Mouse (Mus musculus): ENCODE results near the gene Micall1.

The Micall1 gene

DNA sequence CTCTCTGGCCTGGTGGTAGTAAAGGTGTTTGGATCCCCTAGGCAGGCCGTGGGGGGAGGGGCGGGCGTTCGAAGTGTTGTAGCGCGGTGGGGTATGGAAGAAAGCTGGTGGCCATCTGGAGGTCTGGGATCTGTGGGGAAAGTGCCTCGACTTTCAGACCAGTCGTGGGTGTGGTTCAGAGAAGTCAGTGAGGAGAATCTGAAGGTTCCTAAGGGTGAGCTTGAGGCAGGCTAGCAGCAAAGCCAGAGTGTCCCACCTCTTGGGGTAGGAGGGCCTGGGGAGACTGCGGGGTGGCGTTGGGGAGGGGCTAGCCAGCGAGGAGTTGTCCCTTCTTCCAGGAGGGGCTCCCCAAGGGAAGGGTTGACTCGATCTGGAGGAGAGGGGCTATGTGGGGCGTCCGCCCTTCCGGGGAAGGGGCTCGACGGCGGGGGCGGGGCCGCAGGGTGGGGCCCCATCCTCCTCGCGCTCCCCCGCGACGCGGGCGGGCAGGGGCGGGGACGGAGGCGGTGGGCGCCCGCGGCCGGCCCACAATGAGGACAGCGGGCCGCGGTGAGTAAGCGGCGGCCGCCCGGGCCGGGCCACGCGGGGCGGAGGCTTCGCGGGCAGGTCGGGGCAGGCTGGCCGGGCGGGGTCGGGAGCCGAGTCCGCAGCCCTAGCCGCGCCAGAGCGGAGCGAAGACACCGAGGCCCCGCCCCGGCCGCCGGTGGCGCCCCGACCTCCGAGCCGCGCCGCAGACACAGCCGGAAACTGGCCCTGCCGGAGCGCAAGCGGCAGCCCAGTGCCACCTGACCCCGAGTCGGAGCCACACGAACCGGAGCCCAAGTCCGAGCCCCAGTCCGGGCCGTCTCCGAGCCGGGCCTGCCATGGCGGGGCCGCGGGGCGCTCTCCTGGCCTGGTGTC is at the start of gene Micall1:
Gene Micall1 (plus strand): TSS at position 478 of the 900 bp plus-strand sequence.
- peak; percentile 82 for DNase-seq (ENCODE audit: inconsistent ontology term)

DNA sequence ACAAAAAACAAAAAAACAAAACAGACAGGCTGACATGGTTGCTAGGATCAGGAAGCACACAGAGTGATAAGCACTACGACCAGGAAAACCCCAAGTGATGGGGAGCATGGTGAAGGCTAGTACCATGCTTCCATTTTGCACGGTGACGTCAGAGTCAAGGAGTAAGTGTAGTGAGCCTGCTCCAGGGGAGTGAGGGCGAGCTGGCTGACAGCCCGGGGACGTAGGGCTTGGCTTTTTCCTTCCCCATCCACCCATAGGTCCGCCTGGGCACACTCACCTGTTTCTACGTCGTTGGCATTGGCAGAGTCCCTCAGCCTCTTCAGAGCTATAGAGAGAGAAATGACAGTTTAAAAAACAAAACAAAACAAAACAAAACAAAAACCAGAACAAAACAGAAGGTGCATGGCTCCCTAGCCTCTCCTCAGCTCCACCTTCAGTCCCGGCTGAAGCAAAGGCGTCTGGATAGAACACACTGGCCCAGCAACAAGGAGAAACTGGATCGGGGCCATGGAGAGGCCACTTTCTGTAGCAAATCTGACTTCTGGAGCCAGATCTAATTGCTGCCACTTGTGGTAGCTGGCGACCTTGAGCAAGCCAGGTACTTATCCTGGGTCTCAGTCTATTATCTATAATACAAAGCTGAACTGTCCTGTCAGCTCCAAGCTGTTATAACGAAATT is 47.7 kb upstream of the Micall1 start:
- DNase-seq (ENCODE audit: inconsistent ontology term), result no peak

DNA sequence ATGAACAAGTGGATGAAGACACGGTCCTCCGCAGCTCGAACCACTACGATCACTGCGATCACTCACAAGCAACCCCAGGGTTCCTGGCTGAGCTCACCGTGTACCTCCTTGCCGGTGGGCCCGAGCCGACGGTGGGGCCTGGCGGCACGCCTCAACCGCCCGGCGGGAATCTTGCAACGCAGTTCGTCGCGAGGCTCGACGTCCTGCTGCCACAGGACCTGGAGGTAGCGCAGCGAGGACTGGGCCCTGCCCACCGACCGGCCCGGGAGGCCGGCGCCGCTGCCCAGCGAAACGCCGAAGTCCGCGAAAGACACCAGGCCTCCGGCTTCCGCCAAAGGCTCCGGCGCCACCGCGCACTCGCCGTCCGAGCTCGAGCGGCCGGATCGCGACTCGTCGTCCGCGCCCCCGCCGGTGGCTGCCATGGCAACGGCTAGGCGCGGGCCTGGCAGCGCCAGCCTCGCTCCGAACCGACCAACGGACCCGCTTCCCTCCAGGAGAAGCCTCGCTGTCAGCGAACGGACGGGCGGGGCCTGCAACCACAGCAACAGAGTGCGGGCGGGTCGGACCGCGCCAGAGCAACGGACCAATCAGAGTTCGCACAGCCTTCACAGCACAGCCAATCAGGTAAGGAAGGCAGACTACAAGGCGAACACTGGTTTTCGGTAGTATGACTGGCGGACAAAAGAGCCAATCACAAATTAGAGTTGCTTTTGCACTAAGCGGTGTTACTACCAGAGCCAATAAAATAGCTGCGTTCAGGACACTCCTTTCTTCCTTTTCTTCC is 46.1 kb upstream of the Micall1 start, which contains the start of gene Ankrd54:
Gene Ankrd54 (minus strand): TSS at position 518 of the 784 bp plus-strand sequence.
- peak; percentile 99 for DNase-seq (ENCODE audit: inconsistent ontology term)

DNA sequence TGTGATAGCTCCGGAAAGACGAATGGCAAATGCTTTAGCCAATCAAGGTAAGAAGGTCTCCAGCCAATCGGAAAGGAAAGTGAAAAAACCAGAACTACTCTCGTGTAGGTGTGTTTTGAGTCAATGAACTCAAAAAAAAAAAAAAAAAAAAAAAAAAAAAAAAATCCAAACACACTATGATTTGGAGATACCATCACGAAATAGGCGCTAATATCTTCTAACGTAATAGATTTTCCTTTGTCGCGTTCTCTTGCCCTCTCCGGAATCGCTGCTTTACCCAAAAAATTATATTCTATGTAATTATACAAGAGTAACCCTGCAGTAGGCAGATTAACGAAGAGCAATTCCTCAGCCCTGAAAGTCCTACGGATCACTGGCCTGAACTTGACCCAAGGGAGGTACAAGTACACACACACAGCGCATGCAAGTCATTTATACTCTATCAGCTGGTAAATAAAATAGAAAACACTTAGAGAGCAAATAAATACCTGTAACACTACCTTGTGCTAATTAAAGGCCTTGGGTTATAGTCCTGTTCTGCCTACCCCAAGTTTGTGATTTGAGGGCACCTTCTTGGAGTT is 45.4 kb upstream of the Micall1 start:
- no peak for DNase-seq (ENCODE audit: inconsistent ontology term)

DNA sequence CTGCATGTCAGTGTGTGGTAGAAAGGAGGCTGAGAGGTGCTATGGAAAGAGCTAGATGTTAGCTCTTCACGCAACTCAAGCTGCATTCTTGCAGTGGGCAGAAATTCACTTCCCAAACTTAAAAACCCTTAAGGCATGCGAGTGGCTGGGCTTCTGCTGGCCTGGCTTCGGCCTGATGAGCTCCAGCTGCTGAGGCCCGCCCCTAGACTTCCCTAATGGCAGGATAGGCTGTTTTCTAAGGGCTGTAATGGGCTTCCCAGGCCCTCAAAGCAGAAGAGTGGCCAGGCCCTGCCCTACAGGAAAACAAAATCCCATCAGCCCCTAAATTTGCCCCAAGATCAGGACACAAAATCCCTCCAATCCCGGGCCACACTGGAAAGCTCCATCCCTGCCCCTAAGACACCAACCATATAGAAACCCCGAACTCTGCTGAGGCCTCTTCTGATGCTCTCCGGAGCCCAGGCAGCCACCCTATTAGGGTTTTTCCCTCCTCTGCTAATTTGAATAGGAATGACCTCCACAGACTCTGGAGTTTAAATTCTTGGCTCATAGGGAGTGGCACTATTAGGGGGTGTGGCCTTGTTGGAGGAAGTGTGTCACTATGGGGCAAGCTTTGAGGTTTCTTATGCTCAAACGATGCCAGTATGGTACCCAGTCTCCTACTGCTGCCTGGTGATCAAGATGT is 43.5 kb upstream of the Micall1 start:
- DNase-seq (ENCODE audit: inconsistent ontology term), result no peak

DNA sequence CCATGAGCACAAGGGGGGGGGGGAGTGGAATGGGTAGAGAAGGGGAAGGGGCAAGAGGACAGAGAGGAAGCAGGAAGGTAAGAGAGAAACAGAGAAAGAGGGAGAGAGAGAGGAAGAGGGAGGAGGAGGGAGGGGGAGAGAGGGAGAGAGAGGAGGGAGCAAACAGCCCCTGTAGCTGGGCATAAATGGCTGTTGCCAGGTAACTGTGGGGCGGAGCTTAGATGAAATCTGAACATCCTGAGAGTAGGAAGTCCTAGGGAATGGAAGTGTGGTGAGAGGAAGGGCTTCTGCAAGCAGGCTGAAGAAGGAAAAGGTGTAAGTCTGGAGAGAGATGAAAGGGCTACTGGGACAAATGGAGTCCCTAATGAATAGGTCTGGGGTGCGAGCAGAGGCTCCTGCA is 42.4 kb upstream of the Micall1 start:
- DNase-seq (ENCODE audit: inconsistent ontology term), result no peak

DNA sequence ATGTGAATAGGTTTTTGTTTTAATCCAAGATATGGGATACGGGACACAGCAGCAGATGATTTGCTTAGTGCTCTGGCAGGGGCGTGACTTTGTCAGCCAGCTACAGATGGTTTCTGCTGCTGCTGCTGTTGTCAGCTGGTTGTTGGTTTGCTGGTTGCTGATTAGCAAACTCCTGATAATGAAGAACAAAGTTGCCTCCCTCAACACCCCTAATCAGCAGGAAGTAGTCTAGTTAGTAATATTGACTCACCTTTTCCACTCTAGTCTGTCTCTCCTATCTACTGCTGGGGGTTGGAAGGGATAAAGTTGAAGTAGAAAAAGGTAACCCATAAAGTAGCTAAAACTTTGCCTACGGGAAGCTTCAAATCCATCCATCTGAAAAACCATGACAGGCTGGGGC is 41.1 kb upstream of the Micall1 start:
- no peak for DNase-seq (ENCODE audit: inconsistent ontology term)

DNA sequence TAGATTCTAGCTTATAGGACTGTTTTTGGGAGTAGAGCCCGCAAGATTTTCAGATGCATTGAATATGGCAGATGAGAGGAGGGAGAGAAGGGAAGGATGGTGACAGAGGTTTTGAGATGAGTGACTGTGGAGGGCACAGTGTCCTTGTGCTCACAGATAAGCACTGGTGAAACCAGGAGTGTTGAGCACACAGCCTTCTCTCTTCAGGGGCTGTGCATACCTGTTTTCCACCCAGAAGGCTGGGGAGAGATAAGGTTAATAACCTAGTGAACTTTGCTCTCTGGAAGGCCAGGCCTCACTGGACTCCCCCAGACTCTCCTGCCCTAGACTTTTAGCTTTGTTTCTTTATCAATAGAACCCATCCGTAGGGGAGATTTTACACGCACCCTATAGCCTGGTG is 40.3 kb upstream of the Micall1 start:
- DNase-seq (ENCODE audit: inconsistent ontology term), result no peak

DNA sequence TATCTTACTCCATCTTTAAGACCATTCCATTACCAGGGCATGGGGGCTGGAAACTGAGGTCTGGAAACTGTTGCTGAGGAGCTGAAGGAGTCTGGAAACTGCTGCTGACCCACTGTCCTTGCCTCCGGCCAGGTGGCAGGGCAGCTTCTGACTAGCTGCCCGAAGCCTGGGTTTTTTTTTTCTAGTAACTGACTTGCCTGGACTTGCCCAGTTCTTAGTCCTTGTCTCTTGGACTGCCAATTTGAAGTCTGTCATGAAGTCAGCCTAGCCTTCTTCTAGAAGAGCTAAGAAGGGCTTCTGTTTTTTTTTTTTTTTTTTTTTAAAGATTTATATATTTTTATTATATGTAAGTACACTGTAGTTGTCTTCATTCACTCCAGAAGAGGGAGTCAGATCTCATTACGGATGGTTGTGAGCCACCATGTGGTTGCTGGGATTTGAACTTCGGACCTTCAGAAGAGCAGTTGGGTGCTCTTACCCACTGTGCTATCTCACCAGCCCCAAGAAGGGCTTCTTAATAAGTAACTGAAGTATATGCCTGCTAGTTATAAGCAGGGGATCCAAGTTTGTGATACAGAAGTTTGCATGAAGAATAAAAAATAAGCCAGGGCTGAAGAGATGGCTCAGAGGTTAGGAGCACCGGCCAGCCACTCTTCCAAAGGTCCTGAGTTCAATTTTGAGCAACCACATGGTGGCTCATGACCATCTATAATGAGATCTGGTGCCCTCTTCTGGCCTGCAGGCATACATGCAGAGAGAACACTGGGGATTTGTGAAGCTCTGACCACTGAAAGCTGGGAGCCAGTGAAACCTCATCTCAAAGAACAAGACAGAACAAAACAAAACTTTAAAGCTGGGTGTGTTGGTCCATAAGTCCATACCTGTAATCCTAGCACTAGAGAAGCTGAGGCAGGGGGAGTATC is 37.3 kb upstream of the Micall1 start:
- DNase-seq (ENCODE audit: inconsistent ontology term), result peak; percentile 19

DNA sequence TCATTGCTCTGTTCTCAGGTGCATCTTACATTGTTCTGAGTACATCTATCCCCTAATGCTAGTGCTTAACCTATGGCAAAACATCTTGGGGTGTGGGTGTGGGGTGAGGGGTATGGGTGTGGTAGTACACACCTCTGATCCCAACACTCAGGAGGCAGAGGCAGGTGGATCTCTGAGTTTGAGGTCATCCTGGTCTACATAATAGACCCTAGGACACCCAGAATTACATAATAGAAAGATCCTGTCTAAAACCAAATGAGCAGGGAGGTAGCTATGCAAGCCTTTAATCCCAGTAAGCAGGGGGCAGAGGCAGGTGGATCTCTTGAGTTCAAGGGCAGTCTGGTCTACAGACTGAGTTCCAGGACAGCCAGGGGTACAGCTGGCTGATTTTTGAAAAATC is 34.9 kb upstream of the Micall1 start:
- no peak for DNase-seq (ENCODE audit: inconsistent ontology term)

DNA sequence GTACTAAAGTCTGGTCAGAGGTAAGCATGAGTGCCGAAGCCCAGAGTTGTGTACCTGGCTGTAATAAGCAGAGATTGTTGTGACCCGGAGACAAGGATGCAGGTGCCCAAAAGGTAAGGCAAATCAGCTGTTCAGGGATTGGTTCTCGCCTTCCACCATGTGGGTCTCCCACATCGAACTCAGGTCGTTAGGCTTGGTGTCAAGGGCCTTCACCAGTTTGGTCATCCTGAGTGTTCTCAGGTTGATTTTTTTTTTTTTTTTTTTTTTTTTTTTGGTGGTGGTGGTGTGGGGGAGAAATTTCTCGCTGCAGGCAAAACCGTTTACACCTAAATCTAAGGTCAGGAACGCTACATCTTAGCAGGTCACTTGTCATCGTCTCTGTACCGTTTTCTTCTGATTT is 34.3 kb upstream of the Micall1 start:
- no peak for DNase-seq (ENCODE audit: inconsistent ontology term)

DNA sequence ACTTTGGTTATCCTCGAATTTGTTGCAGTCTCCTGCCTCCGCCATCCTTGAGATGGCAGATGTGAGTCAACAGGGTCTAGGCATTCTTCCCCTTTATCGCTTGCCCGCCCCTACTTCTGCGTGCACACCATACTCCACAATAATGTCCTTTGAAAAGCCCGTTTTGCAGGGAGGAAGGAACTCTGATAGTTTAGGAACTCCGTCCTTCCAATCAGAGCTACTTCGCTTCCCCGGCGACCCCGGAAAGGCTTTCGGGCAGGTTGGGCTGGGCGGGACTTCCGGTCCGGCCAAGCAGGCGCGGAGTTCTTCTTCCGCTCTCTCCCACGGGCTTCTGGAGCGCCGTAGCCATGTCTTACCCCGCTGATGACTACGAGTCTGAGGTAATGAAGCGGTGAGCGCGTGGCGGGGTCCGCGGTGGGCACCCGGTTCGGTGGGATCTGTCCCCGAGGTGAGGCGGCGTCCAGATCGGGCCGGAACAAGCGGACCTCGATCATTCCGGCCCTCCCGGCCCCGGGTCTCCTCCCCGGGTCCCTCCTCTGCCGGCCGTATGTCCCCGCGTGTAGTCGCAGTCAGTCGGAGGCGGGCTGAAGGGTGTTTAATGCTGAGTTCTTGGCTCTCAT is 33.7 kb upstream of the Micall1 start, which contains the start of gene Eif3l:
Gene Eif3l (plus strand): TSS at position 267 of the 620 bp plus-strand sequence.
- peak; percentile 89 for DNase-seq (ENCODE audit: inconsistent ontology term)

DNA sequence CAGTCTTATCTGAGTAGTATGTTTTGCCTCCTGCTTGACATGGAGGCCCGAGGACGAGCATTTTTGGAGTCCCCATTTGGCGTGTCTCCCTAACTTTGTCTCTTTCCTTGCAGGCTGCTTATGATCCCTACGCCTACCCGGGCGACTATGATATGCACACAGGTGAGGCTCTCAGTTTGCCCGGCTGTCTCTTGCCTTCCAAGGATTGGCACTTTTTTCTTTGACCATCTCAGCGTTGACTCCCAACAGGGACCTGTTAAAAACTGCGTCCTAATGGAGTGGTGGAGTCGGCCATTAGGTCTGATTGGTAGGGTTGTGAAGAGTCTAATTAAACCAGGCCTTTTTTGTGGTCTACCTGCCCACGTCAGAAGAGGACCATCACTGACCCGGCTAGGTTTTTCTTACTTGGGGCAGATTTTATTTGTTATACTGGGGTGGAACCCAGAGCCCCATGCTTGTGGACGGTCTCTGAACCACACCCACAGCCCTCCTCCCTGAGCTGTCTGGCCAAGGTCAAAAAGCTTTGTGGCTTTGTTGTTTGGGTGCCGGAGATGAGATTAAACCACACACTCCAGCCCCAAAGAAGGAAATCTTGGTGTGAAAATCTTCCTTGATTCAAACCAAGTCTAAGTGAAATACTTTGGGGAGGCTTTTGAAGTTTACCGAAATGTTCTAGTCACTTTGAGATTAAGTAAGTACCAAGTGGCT is 32.9 kb upstream of the Micall1 start:
- DNase-seq (ENCODE audit: inconsistent ontology term), result no peak

DNA sequence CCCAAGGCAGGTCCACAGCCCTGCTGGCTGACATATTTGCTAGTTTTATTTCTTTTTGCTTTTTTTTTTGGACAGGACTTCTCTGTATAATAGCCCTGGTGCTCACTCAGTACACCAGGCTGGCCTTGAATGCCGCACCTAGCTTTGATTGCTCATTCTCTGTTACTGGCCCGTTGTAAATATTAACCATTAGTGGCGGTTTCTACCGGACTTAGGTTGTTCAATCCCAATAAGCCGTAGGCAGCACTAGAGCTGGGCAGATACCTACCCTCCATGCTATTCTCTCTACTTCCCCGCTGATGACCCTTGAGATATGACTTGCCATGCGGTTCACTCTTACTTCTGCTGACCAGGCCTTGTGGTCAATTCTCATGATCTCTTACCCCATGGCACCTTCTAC is 29.1 kb upstream of the Micall1 start:
- DNase-seq (ENCODE audit: inconsistent ontology term), result no peak

DNA sequence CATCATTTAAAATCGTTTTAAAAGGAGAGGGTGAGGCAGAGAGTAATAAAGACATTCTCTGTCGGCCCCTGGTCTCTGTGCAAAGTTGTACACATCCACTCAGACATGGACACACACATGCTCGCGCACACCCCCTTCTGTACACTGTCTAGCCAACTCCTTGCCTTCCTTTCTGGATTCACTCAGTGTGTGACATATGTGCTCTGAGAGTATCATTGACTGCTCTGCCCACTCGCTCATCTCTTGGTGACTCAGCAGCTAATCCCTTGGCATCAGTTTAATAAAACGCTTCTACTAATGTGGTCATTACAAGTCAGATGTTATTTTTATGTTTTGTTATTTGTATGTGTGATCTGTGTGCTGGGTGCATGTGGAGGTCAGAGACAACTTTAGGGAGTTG is 16.4 kb upstream of the Micall1 start:
- DNase-seq (ENCODE audit: inconsistent ontology term), result no peak

DNA sequence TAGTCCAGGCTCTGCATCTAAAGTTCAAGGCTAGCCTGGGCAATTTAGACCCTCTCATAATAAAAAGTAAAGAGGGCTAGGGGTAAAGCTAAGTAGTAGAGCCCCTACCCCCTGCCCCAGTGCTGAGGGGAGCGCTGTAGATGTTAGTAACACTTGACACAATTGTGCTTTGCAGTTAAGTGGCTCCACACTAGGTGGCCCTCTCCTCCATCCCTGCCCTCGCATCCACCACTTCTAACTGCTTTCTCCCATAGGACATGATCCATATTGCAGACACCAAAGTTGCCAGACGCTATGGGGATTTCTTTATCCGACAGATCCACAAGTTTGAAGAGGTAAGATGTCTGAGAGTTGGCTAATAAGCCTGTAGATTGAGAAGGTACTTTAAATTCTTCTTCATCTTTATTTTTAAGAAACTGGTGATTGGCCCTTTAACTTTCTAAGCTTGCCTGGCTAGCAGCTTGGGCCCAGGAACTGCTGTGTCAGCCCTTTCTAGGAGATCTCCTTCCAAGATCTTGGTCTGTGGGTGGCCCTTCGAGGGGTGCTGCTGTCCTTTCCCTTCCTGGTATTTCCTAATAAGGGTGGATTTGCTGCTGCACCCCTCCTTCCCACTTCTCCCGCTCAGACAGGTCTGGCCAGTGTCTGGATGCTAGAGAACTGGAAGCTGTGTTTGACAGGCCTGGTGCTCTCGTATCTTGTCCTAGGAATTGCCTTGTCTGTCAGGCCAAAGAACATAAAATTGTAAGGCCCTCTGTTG is 15.4 kb upstream of the Micall1 start:
- peak; percentile 39 for DNase-seq (ENCODE audit: inconsistent ontology term)

DNA sequence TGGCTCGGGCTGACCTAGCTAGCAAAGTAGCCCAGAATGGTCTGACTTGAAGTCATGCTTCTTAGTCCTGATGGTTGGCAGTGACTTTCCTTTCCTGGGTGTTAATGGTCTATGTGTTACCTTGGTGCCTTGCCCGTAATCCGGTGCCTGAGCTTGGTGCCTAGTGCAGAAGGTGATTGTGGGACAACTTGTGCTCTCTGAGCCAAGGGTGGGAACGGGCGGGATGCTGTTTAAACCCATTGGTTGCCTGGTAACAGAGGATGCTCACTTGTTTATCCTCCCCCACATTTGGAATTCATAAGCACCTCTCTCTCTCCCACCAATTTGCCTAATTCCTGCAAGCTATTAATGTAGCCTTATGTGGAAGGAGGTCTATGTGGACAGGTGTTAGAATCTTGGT is 13.2 kb upstream of the Micall1 start:
- DNase-seq (ENCODE audit: inconsistent ontology term), result no peak

DNA sequence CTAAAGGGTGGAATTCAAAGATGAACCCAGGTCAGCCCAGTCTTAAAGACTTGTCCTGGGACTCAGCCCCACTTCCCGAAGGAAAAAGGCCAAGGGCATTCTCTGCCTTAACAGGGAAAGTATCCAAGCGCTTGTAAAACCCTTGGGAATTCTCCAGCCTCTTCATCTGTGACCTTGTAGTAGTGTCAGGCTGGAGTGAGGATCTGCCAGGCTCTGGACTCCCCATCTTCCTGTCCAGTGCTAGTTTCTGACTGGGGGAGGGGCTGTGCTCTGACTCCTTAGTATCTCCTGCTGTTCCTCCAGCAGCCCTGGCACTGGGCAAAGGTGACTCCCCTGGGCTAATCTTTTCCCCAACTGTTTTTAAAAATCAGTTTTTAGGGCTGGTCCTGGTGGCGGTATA is 12.1 kb upstream of the Micall1 start:
- DNase-seq (ENCODE audit: inconsistent ontology term), result no peak

Measured in Muller cell, postnatal 12 days (primary cell).